Mouse (Mus musculus) heart, adult 9 months (tissue): ENCODE measurements around the gene Gm28308.
A peak's percentile ranks its signal among the peaks of the same experiment; 100 is the strongest.

Source experiments
- DNase-seq, 2 experiments: peaks; one replicate each; pipeline ENCODE4 v3.0.0; 2022; ENCODE audit warnings: low spot score in 2 of 2

The Gm28308 gene

DNA sequence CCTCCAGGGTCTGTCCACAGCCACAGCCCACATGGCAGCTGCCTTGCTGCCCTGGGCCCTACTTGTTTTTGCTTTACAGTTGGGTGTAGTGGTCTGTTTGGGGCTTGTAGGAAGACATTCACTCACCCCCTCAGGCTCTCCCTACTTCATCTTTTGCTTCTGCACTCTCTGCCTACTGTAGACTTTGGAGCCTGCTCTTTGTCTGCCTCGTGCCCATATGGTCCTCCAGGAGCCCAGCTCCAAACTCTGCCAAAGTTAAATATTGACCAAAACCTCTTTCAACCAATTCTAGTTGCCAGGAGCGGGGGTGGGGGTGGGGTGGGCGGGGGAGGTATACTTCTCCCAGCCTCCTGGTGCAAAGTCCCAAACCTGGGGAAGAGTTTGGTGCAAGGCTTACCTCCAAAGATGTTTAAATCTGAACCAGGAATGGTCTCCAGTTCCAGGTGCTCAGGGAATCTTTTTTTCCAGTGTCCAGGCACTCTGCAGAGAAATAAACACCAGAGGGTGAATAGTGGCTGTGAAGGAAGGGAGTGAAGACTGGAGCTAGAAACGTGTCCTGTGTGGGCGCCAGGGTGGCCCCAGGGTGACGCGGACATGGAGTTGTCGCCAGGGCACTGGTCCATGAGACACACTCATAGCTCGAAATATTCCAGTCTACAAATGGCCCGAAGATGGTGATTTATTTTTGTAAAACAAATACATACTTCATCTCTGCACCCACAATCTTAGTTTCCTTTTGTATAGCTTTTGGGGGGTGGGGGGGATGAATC lies 29.6 kb downstream of the Gm28308 start:
- no peak for DNase-seq

DNA sequence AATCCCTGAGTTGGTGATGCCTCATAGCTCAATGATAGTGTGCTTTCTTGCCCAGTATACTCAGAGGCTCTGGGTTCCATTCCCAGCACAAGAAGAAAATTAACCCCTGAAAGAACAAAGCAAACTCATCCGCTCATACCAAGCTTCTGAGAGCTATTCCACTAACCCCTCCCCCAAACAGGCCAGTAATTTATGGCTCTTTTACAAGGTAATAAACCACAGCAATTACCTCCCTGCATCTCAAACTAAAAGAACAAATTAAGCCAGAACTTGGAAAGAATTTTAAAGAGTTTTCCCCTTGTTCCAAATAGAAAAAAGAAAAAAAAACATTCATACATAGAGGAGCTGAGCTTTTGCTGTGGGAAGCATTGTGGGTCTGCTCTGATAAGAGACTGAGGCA lies 30.3 kb downstream of the Gm28308 start:
- no peak for DNase-seq

DNA sequence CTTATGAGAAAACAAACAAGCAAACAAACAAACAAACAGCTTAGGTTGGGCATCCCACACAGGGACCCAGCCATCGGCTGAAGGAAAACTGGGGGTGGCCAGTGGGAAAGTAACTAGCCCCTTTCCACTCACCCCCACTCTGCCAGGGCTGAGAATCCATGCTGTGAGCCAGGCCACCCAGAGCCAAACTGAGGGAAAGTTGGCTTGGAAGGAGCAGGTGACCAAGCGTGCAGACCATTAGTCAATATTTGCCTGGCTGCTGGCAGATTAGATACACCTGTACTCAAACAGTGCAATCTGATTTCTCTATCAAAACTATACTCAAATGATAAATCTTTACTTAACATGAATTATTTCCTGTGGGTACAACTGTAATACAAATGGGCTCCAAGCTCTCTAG lies 31.1 kb downstream of the Gm28308 start:
- DNase-seq = no peak

DNA sequence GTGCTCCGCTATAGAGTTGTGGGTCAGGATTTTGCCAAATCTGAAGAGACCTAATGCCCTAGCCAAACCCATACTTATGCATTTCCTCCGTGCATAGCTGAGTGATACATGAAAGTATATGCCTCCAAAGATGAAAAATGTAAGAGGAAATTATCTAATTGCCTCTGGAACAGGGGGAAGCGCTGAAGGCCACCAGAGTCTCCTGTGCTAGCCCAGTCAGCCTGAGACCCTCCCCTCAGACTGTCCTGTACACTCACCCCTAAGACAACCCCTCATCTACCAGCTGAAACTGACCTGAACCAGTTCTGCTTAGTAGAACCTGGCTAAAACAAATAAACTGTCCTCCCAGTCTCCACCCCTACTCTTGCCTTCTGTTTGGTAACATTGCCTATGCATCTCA lies 32.4 kb downstream of the Gm28308 start:
- no peak for DNase-seq

DNA sequence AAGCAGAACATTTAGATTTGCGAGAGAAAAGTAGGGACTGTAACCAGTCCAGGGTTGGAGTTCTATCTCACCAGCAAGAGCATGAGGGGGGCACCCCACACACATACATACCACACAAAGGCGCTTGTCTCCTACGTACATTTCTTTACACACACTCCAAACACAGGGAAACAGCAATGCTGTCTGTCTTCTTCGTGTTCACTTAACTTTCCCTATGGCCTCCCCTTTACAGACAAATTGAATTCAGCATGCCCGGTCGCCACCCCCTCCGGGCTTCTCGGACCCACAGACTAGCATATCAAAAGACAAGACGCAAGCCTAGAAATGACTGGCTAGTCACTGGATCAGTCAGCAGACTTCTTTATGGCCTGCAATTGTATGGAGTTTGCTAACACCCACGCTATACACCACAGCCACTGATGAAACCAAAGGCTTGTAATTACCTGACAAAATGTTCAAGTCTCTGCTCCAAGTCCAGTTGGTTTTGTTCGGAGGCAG lies 32.9 kb downstream of the Gm28308 start:
- DNase-seq = no peak

DNA sequence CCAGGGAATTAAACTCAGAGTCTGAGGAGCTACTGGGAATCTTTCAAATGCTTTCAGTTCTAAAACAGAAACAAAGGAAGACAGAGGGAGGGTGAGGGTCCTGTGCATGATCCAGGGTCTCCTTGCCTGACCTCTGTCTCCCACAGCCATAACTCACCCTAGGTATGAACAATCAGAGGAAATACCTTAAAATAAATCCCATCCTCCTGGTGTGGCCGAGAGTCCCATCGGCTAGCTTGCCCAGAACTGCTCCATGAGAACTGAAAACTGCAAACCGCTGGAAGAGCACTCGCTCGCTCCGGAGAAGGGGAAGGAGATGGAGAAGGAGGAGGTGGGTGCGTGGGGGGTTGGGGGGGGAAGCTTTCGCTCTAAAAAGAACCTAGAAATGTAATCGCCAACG lies 33.4 kb downstream of the Gm28308 start:
- DNase-seq = no peak

DNA sequence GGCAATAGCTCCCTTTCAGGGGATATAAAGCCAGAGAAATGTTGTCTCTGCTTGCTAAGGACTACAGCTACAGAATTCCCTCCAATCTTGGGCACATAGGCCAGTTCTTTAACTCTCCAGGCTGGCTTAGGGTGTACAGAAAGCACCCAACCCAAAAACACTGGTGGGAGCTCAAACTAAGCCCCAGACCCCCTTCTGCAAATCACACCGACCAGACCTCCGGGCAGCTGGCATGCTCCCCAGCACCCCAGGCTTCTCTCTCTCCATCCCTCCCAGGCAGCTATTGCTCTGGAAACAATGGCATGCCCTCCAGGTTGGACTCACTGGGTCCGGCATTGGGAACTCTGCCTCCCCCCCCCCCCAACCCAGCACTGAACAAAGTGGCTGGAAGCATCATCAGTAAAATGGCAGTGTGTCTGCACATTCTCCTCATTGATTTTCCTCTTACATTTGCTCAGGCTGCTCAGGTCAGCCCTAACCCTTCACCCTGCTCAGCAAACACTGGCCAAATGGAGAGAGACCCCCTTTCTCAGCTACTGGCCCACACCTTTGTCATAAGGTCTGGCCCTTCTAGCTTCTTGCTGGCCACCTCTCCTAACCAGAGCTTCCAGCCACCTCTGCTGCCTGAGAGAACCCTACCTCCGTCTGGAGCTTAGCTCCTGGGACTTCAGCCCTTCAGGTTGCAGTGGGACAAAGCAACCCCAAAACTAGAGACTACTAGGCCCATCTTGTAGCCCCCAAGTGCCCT lies 34.0 kb downstream of the Gm28308 start:
- no peak for DNase-seq

DNA sequence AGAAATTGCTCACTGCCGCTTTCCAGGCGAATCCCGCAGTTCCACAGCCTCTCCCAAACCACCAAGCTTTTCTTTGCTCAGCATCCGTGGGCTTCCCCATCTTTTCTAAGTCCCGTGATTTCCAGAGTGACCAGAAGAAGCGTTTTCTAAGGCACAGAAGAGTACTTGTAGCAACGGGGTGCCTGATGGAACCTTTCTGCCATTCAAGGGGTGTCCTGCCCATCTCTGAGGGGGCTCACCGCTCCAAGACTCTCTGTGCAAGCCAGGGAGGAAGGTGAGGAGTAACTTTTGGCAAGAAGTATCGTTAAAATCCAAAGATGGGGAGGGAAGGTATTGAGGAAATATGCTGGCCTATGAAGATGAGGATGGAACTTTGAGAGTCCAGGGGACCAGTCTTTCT lies 35.3 kb downstream of the Gm28308 start:
- DNase-seq = no peak

DNA sequence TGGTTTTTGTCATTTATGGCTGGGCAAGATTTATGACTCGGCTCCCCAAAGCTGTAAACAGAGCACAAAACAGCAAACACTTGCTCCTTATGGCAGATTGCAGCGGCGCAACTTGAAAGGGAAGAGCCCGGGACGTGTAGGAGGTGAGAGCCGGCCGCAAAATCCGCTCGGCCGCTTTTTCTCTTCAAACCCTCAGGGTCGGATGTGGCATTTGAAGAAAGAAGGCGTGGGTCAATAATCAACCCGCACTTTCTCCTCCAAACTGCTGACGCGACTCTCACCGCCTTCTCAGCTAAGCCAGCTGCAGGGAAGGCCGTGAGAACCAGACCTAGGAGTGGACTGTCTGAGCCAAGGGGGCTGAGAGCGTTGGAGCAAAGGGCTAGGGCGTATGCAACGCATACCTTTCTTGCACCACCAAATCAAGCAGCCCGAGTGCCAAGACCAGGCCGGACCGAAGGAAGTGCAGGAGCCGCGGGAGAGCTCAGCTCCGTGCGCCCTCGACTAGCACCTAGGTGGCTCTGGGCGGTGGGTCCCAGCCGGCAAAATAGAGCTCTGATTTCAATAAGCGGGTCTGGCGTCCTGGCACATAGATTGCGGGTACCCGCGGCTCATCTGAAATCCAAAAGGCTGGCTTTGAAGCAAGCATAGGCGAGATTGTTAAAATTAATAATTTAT lies 35.9 kb downstream of the Gm28308 start, which contains the start of gene 5730596B20Rik:
TSS of gene 5730596B20Rik (plus strand) at position 438 of the 675 bp plus-strand sequence.
- DNase-seq = no peak

DNA sequence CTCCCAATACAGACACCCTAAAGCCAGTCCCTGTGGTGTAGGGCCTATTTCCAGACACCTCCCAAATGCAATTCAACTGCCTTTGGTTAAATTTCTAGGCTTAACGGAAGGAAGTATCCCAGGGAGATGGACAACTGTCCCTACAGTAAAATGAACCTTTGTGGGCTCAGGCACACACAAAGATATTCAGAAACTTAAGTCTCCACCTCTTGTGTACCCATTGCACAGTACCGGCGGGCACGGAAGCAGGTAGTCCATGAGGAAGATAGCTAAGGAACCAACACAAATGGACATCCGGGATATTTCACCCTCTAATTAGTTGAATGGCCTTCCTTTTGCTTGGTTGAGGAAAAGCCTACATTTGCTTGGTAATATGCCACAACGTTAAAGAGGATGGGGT lies 36.7 kb downstream of the Gm28308 start:
- DNase-seq = no peak

DNA sequence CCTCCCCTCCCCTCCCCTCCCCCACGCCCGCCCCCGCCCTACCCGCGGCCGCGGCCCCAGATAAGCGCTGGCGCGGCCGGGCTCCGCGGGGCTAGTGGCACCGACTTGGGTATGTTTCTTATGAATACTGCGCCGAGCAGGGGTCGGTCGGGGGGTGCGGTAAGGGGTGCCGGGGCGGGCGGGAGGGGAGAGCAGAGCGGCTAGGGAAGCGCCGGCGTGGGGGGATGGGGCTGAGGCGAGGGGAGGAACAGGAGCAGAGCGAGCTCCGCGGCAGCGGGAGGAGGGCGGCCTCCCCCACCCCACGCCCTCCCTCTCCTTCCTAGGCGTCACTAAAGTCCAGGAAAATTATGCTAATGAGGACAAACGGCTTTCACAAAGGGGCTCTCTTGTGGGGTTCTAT lies 37.3 kb downstream of the Gm28308 start:
- DNase-seq = no peak

DNA sequence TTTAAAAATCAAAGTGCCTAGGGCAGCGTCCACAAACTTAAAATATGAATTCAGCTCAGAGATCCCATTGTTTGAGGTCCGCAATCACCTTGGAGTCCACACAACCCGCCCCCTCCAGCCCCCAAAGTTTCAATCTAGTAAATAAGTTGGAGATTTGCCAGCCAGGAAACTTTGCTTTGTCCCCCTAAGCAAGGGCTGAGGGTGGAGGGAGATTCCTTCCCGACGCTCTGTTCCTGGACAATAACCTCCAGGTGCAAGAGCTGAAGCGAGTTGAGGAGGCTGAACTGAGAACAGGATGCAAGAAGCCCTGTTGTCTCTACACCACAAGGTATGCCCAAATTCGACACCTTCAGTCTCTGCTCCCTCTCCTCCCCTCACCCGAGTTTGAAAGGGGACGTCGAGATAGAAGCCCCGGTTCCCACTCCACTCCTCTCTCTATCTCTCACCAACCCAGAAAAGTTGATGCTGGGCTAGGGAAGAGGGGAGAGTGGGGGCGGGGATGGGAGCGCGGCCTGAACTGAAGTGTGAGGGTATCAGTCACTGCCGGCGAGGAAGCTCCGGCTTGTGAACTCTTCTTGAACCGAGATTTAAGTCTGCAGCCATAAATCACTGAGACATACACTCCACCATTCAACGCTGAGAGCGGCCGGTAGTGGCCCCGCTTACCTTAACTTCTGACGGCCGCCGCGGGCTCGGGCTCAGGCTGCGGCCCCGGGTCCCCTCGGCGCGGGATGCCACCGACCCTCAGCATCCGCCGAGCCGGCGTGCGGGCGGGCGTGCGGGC lies 38.0 kb downstream of the Gm28308 start:
- DNase-seq = no peak

DNA sequence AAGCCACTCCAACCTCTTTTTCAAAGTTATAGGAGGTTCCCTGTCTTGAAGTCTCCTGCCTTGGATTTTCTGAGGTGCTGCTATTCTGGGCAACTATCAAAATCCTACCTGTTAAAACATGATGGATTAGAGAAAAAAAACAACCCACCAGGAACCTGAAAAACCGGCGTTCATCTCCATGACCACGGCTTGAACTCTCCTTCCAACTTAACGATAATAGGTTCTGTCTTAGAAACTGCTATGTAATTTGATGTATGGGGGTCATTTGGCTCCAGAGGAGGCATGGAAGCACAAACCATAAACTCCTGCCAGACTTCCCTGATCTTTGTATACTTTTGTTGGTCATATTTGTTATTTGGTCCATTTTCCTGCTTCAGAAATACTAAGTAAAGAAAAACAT lies 39.5 kb downstream of the Gm28308 start:
- DNase-seq = no peak

DNA sequence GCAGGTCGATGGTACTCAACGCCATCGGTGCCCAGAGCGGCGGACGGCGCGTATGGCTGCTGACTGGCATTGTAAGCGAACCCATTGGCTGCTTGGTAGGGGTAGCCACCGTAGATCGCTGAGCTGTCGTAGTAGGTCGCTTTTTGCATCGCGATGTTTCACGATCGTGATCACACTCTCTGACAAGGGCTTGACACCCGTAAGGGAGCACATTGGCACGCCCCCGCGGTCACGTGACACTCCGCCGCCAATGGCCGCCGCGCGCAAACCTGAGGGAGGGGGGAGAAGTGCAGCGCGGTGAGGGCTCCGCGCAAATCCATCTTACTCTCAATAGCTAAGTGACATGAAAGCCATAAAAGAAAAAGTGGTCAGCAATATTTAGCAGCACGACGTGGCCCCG lies 40.6 kb downstream of the Gm28308 start:
- peak in 1 of 2 experiments; percentile 42 for DNase-seq

DNA sequence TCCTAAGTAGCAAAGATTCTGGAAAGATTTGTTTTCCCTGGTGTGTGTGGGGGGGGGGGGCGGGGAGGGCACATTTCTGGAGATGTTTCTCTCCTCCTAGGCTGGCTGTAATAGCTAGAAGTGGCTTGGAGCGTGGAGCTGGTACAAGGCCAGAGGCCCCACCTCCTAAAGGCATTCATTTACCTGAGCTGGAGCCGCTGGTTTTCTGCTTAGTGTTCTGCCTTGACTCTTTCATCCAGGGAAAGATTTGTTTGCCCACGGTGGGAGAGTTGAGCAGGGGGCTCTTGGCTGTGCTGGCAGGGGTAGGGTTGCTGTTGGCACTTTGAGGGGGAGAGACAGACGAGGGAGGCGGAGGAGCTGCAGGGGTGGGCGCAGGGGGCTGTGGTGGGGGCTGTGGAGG lies 41.2 kb downstream of the Gm28308 start:
- DNase-seq = no peak

DNA sequence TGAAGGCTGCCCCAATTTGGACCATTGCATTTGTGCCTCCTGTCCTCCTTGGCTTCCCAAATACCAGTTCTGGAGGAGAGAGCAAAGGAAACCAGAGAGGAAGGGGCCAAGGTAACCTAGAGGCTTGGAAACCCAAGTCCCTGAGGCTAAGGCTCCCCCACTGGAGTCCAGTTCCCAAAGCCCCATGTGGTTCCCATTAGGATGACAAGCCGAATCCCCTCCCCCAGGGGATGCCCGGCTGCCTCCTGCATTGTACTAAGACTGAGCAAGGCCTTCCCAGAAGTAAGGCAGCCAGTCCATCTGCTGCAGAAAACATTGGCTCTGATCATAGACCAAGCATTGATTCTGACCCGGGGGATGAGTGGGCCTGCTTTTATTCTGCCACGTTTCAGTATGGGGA lies 41.8 kb downstream of the Gm28308 start:
- no peak for DNase-seq

DNA sequence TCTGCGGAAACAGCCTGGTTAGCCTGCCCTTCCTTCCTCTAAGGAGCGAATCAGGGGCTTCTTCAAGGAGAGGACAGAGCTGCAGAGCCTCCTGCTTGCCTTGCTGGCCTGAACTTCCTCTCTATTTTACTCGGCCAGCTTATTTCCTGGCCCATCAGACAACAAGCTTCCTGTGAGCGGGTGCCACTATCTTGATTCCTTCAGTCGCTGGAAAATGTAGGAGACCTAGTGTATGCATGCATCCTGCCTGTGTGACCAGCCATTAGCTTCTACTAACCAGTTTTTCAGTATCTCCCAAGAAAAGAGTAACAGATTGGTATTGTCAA lies 42.3 kb downstream of the Gm28308 start:
- no peak for DNase-seq

DNA sequence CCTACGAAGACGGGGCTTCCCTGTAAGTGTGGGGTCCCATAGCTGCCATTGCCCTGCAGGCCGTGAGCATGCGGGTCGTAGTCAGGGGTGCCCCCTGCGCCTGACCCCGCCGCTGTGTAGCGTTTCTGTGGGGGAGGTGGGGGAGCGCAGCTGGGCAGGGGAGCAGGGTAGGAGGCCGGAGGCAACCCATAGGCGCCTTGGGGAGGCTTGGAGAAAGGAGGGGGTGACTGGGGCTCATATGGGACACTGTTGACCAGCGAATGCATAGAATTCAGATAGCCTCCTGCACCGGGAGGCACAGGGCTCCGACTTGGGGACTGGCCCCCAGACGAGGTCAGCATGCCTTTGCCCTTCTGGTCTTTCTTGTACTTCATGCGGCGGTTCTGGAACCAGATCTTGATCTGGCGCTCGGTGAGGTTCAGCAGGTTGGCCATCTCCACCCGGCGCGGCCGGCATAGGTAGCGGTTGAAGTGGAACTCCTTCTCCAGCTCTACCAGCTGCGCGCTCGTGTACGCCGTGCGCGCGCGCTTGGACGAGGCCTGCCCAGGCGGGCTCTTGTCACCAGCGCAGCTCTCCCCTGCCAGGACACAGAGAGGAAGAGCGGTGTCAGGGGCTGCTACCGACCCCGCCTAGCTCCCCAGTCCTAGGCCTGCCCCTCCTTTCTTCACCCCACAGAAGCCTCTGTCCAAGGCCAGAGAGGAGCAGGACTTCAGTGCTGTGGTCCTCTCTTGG lies 42.8 kb downstream of the Gm28308 start:
- no peak for DNase-seq

DNA sequence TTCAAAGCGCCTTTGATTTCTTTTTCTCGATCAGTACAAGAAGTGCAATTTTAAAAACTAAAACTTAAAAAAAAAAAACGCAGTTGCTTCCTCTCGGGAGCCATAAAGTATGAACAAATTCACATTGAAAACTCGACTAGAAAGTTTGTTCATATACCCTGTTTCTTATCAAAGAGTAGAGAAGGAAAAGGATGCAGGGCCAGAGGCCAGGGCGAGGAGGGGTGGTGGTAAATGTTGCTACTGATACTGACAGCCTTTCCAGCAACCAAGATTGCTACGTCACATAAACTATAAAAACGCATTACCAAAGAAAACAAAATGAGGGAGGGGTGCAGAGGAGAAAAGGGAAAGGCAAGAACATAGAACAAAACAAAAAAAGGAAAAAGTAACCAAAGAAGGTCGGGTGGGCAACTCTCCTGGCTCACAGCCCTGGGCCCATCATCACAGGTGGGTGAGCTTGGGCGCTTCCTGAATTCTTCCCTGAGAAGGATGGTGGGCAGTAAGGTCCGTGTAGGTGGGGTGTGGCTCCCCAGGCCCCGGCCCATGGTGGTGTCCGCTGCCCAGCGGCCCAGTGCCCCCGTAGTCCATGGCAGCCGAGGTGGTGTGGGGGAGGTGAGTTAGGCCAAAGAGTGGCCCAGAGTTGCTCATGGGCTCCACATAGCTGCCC lies 43.5 kb downstream of the Gm28308 start:
- DNase-seq = no peak

DNA sequence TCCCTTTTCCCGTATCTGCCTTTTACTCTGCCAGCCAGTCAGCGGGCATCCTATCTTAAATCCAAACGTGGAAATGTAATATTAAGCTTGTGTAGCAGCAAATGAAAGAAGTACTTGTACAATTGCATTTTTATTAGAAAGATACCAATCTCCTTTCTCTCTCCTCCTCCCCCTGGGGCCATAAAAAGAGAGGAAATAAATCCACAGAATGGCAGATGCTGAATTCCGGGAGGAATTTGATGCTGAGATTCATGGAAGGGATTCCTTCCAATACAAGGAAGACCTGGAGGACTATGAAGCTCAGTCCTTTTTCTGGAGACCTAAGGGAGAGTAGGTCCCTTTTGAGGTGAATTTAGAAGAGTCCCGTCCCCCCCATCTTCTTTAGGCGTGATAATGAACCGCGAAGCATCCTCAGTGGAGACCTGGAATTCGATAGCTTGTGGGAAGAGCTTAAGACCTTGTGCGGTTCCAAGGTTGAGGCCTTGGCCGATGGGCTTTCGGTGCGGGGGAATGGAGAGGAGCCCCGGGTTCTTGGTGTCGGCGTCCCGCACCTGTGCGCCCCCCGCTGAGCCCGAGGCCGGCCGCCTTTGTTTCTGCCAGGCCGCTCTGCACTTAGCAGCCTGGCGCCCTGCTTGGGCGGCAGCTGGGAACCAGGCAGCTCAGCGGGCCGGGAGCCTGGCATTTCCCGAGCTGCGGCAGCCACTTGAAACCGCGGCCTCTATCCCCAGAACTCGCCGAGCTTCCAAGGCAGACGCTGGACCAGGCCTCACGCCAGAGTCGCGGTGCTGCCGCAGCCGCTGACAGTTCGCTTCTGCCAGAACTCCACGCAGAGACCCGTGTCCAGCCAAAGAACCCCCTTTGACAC lies 44.7 kb downstream of the Gm28308 start:
- no peak for DNase-seq
